Mouse (Mus musculus) brain, embryonic 14.5 days (tissue): ENCODE measurements around the gene Ugt1a7c.

ENCODE experiments used
- CTCF ChIP-seq: fragments of 200-500 bp; IDR thresholded peaks from 2 replicates; pipeline ENCODE4 v1.5.1; 2012; ENCODE audit warnings: inconsistent platforms, mild to moderate bottlenecking, moderate library complexity, borderline replicate concordance; ENCODE audit not compliant: insufficient read depth, insufficient read length; ENCODE audit errors: extremely low read depth
- POLR2A ChIP-seq: fragments of 200-500 bp; IDR thresholded peaks from 2 replicates; pipeline ENCODE4 v1.6.1; 2012; ENCODE audit warnings: mild to moderate bottlenecking, inconsistent platforms, borderline replicate concordance; ENCODE audit not compliant: poor library complexity, insufficient read depth, insufficient read length, severe bottlenecking; ENCODE audit errors: extremely low read depth

- TF ChIP-seq CTCF: no peak
- TF ChIP-seq POLR2A: no peak
Observed at GRCm38 (mm10) chr1:88255989-88256754, 161.3 kb downstream of the Ugt1a7c start.
